16 mouse cellular contexts compared by ENCODE assay signal in genomic region chr3:146784233-146784632, GRCm38 (mm10). TPM values are rescaled to one million over a fixed set of nuclear protein-coding genes. Genes with fewer than 3 reads are reported as not detected.
DNase-seq lines count a peak whose midpoint lies in the region; ATAC-seq and TF ChIP-seq lines count a peak whose summit lies in the region.
"Had no signal": no experiment of that assay in that cellular context is flagged by ENCODE, and none has a peak within 500 bp of the region (broad histone marks: within the 10 kb centered on the region; RNA-seq: fewer than 3 reads in every experiment).

No protein-coding gene starts in this region.

- peaks cover 11% of the 10 kb centered on the region for H3K4me1 ChIP-seq in hindbrain, embryonic 13.5 days (replicated peaks)
- no peaks in the 10 kb centered on the region; the same call in 1 of the 2 replicates for H3K4me1 ChIP-seq in hindbrain, postnatal 0 days (ENCODE audit: insufficient read depth, low read length)
- peaks cover 11% of the 10 kb centered on the region for H3K4me1 ChIP-seq in embryonic facial prominence, embryonic 10.5 days

- H3K27me3 ChIP-seq in hindbrain, embryonic 13.5 days = no peaks in the 10 kb centered on the region
- H3K27me3 ChIP-seq in hindbrain, postnatal 0 days (ENCODE audit: insufficient read depth, low read length) = no peaks in the 10 kb centered on the region
- no peaks in the 10 kb centered on the region for H3K27me3 ChIP-seq in embryonic facial prominence, embryonic 10.5 days (replicated peaks; ENCODE audit: low read depth, poor library complexity, severe bottlenecking)
- H3K27me3 ChIP-seq: limb, embryonic 15.5 days had no signal

- 88% methylated on average over 3 of the region's 3 CpGs for WGBS in hindbrain, embryonic 13.5 days
- WGBS in hindbrain, postnatal 0 days = 70% methylated on average over 3 of the region's 3 CpGs
- WGBS in embryonic facial prominence, embryonic 10.5 days = 78% methylated on average over 3 of the region's 3 CpGs

- H3K4me3 ChIP-seq in hindbrain, embryonic 13.5 days = no peak overlapping the region
- no peak overlapping the region for H3K4me3 ChIP-seq in hindbrain, postnatal 0 days (ENCODE audit: low read length)
- H3K4me3 ChIP-seq in embryonic facial prominence, embryonic 10.5 days = no peak overlapping the region
- H3K4me3 ChIP-seq: limb, embryonic 15.5 days had no signal

- no peak overlapping the region for H3K9ac ChIP-seq in hindbrain, embryonic 13.5 days
- H3K9ac ChIP-seq in hindbrain, postnatal 0 days (replicated peaks; ENCODE audit: low read length) = no peak overlapping the region
- H3K9ac ChIP-seq: limb, embryonic 15.5 days had no signal

- no peaks in the 10 kb centered on the region for H3K9me3 ChIP-seq in hindbrain, embryonic 13.5 days
- no peaks in the 10 kb centered on the region for H3K9me3 ChIP-seq in hindbrain, postnatal 0 days (ENCODE audit: low read length)
- H3K9me3 ChIP-seq in embryonic facial prominence, embryonic 10.5 days = no peaks in the 10 kb centered on the region
- H3K9me3 ChIP-seq: limb, embryonic 15.5 days had no signal

- no peak overlapping the region for H3K4me2 ChIP-seq in hindbrain, embryonic 13.5 days
- H3K4me2 ChIP-seq in hindbrain, postnatal 0 days (ENCODE audit: low read depth, low read length) = no peak overlapping the region
- H3K4me2 ChIP-seq: heart, embryonic 11.5 days; limb, embryonic 15.5 days had no signal

- TF ChIP-seq CTCF in hindbrain, postnatal 0 days (IDR thresholded peaks at IDR 0.05; ENCODE audit: low read depth) = no peak

- no peak for DNase-seq in hindbrain, postnatal 0 days (ENCODE audit: low spot score)
- DNase-seq in A20 (ENCODE audit: low read depth, low spot score) (peak; percentile 71), NIH3T3 (ENCODE audit: low read depth) (peak; percentile 16)
- no peak for DNase-seq in urinary bladder, adult 2 months (ENCODE audit: low spot score)
- DNase-seq in lung, postnatal 25 days (ENCODE audit: low spot score) = no peak
- DNase-seq in embryonic facial prominence, embryonic 10.5 days (ENCODE audit: low spot score) = no peak
- DNase-seq: adrenal gland, adult 2 months; cerebellum, adult 2 months; gastrocnemius, postnatal 14 days; kidney, postnatal 10 days; lung, adult 18-20 months had no signal

- 0 out of 2 replicates have a peak overlapping the region, but pooled peaks have one; percentile 8 for H3K27ac ChIP-seq in hindbrain, embryonic 13.5 days
- H3K27ac ChIP-seq in hindbrain, postnatal 0 days = no peak overlapping the region; the same call in 1 of the 2 replicates
- no peak overlapping the region for H3K27ac ChIP-seq in embryonic facial prominence, embryonic 10.5 days (replicated peaks)
- H3K27ac ChIP-seq: limb, embryonic 15.5 days; macrophage had no signal

- ATAC-seq in hindbrain, embryonic 13.5 days (ENCODE audit: low FRiP score) = no peak
- no peak for ATAC-seq in hindbrain, postnatal 0 days
- ATAC-seq in megakaryocyte-erythroid progenitor cell, adult 5-6 weeks (replicated peaks; ENCODE audit: low FRiP score, low TSS enrichment, poor library complexity, severe bottlenecking) = peak; percentile 42

- no peaks in the 10 kb centered on the region for H3K36me3 ChIP-seq in hindbrain, embryonic 13.5 days
- H3K36me3 ChIP-seq in hindbrain, postnatal 0 days (ENCODE audit: insufficient read depth, low read length) = no peaks in the 10 kb centered on the region
- H3K36me3 ChIP-seq in embryonic facial prominence, embryonic 10.5 days (replicated peaks) = peaks cover 7% of the 10 kb centered on the region; the same call in 1 of the 2 replicates
- H3K36me3 ChIP-seq: limb, embryonic 15.5 days had no signal

RNA-seq across cellular contexts. Expression of gene Prkacb, which starts 28.6 kb away (rescaled TPM):
- 133 and 140 TPM in 2 replicates for polyA plus RNA-seq in hindbrain, embryonic 13.5 days (2015; fragmentation: Nextera tagmentation; extraction: Ambion mirVana)
- 235 and 238 TPM in 2 replicates for total RNA-seq in hindbrain, postnatal 0 days (2014; rRNA removed)
- polyA plus RNA-seq in hindbrain, postnatal 0 days (2015; fragmentation: Nextera tagmentation; extraction: Ambion mirVana) = 167 and 180 TPM in 2 replicates
- total RNA-seq in megakaryocyte-erythroid progenitor cell, adult 5-6 weeks (2014; fragmentation: Nextera tagmentation) = 33.4 and 35.9 TPM in 2 replicates
- 39.0 and 68.3 TPM in 2 replicates for total RNA-seq in megakaryocyte-erythroid progenitor cell, adult 5-6 weeks (2017)
- 82.5 and 105 TPM in 2 replicates for polyA plus RNA-seq in urinary bladder, adult 2 months (2012; rRNA removed)
- polyA plus RNA-seq in embryonic facial prominence, embryonic 10.5 days (2016; fragmentation: Nextera tagmentation; extraction: Ambion mirVana) = 64.3 and 67.6 TPM in 2 replicates

Comparison
In these comparisons a context has a peak if more than half of its experiments do, and no peak if none do; other contexts are left out.
1. DNase-seq: peak in A20 (single experiment) and NIH3T3 (single experiment); none in hindbrain, postnatal 0 days (single experiment), urinary bladder, adult 2 months (single experiment), lung, postnatal 25 days (single experiment) and embryonic facial prominence, embryonic 10.5 days (single experiment).